Mouse (Mus musculus): ENCODE measurements at regions not wholly inside any gene's neighbourhood (a gene's known extent, or its start where the extent isn't known, plus 50 kb on each side); places are given as distances from the start of the nearest gene placed in this dataset.
A peak's percentile ranks its signal among the peaks of the same experiment; 100 is the strongest.

DNA sequence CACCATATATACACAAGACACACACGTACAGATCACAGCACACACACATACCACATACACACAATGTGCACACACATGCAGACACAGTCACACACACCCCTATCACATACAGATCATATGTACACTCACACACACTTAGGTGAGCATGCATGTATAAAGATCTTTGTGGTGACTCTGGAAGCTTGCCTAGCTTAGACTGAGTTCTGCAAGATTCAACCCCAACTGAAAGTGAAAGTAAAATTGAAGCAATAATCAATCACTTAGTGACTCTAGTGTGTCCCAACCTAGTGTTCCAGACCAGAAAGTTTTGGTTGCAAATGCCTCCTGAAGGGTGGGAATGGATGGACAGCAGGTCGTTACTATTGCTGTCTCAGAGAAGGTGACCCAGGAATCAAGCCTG lies 262.8 kb downstream of the Bcl11a start:
- DNase-seq (ENCODE audit: low spot score), result no peak

DNA sequence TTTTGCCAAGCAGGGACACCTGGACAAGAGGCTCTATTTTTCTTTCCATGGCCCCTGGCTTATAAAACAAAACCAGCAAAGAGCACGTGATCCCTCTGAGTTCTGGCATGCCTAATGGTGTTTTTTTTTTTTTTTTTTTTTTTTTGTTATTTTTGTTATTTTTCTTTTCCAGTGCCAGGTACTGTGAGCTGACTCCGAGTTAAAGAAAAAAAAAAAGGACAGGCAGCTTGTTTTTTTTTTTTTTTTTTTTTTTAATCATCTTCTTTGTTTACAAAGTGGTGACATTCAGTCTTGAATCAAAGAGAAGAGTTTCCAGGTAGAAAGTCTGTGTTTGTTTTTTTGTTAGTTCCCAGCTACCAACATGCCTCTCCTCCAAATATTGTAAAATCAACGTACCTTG lies 263.8 kb downstream of the Bcl11a start:
- DNase-seq (ENCODE audit: low spot score), result no peak

DNA sequence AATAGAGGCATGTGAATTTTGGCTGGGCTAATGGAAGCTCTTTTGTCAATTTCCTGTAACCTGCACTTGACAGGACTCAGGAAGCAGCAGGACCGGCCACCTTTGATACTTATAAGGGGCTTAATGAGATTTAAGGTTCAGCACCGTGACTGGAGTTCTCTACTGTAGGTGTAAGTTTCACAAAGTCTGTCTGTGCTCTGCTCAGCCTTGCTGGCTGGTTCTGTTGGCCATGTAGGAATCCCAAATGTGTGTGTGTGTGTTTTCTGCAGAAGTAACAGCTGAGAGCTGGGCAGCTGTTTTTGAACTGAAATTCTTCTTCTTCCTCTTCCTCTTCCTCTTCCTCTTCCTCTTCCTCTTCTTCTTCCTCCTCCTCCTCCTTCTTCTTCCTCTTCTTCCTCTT lies 264.3 kb downstream of the Bcl11a start:
- DNase-seq (ENCODE audit: low spot score), result no peak

DNA sequence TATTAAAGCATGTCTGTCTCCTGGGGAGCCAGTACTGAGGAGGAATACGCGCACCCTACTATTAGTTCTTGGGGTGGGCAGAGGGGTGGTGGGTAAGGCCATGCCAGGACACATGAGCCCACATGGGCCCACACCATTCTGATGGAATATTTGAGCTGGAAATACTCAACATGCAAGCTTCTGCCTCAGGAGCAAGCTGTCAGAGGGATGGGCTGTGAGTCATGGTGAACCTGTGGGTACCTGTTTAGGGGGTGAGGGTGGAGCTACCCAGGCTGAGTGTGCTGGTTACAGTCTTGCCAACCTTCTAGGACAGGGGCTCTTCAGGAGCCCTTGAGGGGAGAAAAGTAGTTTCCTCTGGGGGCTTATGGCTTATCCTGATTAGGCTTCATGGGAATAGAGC lies 264.9 kb downstream of the Bcl11a start:
- DNase-seq (ENCODE audit: low spot score), result no peak

DNA sequence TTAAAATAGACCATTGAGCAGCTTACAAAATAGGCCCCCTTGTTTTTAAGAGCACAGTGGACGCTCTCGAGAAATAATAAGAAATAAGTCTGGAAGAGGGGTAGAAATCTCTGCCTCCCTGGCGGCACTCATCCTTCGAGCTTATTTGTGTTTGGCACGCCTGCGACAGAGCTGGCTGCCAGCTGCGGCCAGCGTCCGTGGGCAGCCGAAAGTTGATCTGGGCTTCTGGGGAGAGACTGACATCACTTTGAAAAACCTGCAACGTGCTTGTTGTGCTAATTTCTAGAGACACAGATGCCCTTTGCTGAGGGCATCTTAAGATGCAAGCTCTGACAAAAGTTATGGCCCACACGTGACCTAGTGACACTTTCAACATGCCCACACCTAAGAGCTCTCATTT lies 269.4 kb downstream of the Bcl11a start:
- DNase-seq (ENCODE audit: low spot score), result no peak

DNA sequence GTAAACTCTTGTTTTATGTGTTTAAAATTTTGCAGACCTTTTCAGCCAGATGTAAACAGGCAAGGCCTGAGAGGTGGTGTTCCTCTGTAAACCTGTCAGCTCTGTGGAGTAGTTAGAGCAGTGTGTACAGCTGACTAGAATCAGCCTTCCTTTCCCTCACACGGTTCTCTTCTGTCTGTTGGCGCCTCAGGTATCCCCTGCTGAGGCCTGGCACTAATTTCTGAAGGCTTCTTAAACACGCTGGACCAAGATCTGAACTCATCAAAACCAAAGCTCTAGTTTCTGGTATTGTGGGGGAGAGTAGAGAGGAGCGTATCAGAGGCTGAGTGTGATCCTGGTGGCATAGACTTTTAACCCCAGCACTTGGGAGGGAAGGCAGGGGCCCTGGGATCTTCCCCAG lies 270.9 kb downstream of the Bcl11a start:
- no peak for DNase-seq (ENCODE audit: low spot score)

DNA sequence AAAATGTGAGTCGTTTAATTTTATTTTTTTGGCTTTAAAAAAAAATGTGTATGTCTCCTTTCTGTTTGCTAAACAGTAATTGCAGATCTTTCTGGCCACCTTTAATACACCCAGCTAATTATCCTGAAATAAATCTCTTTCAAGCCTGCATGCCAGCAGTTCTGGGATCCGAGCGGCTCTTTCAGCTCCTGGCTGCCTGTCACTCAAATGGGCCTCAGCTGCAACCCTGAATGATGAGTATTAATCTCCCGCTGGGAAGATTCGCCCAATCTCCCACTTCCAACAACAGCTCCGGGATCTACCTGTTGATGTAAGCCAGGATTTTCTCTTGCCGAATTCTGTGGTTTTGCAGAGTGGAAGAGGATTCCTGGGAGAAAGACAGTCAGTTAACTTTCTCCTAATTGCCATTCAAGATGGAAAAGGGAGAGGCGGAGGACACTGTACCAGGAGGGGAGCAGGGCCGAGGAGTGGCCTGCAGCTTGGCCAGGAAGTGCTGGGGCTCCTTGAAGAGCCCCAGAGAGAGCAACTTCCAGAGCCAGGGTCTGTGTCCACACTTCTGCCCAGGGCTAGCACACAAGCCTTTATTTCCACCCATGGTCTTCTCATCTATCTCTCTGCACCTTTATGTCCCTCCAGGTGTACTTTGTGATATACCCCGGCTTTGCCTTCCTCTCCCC lies 272.2 kb downstream of the Bcl11a start:
- DNase-seq (ENCODE audit: low spot score), result peak; percentile 34

DNA sequence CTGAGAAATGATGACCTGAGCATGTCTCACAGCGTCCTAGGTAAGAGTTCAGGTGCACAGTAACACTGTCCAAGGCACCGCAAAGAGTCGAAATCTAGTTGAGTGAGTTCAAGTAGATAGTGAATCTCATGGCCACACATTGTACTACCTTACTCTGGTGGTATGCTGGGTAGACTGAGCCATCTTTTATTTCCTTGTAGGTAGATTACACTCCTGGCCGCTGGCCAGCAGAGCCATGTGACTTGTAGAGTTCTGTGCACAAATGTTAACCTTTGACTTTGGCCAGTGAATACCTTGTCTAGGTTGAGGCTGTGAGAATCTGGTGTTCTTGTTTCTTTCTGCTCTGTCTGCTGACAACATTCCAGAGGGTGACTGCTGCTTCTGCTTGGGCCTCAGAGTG lies 273.0 kb downstream of the Bcl11a start:
- no peak for DNase-seq (ENCODE audit: low spot score)

DNA sequence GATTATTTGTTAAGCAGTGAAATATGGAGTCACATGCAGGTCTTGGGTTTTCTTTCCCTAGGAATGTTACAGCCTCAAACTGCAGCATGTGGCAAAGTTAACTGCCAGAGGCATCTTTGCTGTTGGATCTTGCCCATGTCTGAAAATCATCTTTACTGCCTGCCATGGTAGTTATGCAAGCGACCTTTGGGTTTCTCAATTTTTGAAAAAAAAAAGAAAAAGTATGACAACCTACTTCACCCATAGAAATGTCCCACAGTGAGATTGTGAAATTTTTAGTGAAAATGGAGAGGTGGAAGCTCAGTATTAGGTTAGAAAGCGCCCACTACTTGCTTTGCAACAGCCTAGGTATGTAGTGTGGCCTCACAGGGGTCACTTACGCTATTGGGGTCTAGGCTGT lies 274.2 kb downstream of the Bcl11a start:
- DNase-seq (ENCODE audit: low spot score), result no peak

DNA sequence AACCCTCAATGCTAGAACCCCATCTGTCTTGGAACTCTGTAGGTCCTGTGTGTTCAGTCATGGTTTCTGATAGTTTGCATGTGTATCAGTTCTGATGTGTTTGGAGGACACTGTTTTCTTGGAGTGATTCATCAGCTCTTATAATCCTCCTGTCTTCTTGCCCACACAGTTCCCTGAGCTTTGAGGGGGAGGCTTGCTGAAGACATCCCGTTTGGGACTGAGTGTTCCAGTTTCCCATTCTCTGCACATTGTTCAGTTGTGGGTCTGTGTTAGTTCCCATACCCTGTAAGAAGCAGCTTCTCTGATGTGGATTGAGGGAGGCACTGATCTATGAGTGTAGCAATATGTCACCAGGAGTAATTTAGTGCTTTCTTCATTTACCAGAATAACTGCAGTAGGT lies 275.2 kb downstream of the Bcl11a start:
- DNase-seq (ENCODE audit: low spot score), result no peak

DNA sequence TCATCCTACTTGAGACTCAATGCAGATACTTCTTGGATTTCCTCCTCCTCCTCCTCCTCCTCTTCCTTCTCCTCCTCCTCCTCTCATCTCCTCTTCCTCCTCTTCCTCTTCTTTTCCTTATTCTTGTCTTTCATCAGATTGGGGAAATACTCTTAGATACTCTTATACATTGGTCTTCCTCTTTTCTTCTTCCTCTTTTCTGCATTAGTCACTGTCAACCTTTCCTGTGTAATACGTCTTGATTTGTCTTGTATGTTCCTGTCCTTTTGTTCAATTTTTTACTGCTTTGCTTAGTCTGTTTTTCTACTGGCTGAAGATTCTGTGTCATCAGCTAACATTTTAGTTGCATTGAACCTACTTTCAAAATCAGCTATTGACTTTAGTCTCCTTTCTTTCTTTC lies 279.5 kb downstream of the Bcl11a start:
- no peak for DNase-seq (ENCODE audit: low spot score)

DNA sequence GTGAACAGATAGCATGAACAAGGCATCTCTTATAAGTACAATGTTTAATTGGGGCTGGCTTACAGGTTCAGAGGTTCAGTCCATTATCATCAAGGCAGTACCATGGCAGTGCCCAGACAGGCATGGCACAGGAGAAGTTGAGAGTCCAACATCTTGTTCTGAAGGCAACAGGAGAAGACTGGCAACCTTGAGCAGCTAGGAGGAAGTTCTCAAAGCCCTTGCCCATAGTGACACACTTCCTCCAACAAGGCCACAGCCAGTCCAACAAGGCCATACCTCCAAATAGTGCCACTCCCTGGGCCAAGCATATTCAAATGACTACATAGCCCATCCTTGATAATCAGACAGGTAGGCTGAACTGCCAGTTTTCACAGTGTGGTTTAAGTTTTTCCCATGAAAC lies 281.2 kb downstream of the Bcl11a start:
- DNase-seq (ENCODE audit: low spot score), result no peak

DNA sequence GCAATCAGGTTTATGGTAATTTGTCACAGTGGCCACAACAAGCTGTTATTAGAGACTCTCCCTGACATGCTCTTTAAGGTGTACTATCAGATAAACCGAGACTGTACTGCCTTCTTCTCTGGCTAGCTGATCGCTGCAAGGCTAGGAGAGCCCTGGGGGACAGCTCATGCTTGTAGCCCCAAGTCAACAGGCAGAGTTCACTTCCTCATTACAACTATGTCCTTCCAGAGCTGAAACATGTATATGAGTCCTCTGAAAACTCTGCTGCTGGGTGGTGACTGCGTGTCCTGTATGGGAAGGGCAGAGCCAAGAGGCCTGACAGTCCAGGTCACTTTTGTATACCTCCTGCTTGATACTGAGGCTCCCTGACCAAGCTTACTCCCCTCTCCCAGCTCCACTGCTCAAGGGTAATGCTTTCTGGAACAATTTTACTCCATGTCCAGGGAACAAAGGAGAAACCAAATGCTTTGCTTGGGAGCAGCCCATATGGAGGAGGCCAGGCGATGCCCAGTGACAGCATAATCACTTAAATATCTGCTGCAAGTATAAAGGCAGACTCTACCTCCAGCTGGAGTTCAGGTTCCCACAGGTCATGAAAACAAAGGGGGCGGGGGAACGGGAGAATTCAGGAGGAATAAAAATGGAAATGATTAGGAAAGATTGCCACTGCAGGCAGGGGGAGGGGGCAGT lies 284.3 kb downstream of the Bcl11a start:
- peak; percentile 72 for DNase-seq (ENCODE audit: low spot score)

DNA sequence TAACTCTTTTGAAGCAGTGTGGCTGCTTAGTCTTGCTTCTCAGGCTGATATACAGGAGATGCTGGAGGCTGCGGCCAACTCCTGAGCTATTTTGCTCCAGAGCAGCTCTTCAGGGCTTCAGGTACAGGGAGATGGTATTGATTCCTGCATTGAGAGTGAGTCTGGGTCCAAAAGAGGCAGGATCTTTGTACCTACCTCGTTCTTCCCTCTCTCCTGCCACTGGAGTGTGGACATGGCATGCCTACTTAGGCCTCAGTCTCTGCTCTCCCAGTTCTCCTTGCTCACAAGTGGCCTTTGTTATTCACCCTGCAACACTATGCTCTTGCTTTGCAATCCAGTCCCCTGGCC lies 284.8 kb downstream of the Bcl11a start:
- DNase-seq (ENCODE audit: low spot score), result no peak

DNA sequence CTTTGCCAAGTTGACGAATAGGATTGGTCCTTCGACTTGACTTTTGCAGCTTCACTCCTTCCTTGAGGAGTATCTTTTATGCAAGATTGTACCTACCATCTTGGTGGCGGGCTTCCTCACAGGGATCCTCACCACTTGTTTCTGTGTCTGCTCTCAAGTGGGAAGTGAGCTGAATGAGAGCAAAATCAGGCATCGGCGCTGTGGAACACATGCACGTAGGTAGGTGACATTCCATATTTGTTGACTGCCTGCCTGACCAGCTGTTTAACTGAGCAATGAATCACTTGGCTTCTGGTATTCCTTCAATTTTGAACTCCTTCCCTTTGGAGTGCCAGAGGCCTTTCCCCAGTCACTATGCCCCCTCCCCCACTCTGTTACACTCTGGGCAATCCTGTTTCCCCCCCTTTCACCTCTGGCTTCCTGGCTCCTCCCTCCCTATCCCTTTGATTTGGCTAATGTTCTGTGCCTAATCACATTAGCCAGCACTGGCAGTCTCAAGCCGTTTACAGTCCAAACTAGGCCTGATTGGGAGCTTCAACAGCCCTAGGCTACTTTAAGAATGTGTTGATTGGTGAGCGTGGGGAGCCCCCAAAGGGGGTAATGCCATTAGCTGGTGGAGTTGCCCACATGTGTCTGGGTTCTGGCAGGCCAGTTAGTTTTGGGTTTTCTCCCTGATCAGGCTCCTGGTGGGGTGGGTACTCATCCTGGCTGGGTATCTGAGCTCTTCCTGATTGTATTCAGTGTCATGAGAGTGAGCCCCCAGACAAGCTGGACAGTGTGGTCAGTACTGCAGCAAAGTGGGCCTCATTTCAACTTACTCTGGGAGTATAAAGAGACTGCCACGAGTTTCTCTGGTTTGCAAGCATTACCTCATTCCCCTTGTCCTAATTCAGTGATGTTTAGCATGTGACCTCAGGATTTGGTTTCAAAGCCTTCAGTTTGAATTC lies 285.8 kb downstream of the Bcl11a start:
- peak; percentile 78 for DNase-seq (ENCODE audit: low spot score)

DNA sequence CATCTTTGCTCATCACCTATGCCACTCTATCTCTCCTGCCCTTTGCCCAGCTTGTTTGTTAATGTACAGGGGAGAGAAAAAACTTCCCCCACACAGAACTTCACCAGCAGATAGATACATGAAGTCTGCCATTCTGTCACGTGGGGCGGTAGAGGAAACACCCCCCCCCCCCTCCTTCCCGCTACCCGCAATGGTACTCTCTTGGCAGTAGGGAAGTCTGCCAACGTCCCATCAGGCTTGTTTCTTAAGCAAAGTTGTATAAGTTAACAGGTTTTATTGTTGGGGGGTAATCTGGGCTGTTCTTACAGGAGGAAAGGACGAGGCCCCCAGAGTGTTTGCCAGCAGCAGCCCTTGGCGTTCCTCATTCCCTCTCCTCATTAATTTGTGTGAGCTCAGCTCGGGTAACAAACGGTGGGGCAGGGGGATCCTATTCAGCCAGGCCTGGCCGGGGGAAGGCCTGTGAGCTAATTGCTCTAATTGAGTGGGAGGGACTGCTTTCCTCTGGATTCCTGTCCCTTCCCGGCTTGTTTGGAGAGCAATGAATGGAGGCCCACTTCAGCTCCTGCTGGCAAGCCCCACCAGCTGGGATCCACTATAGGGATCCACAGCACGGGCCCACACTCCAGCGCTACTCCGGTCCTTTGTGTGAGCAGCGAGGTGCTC lies 292.5 kb downstream of the Bcl11a start:
- DNase-seq (ENCODE audit: low spot score), result peak; percentile 76

DNA sequence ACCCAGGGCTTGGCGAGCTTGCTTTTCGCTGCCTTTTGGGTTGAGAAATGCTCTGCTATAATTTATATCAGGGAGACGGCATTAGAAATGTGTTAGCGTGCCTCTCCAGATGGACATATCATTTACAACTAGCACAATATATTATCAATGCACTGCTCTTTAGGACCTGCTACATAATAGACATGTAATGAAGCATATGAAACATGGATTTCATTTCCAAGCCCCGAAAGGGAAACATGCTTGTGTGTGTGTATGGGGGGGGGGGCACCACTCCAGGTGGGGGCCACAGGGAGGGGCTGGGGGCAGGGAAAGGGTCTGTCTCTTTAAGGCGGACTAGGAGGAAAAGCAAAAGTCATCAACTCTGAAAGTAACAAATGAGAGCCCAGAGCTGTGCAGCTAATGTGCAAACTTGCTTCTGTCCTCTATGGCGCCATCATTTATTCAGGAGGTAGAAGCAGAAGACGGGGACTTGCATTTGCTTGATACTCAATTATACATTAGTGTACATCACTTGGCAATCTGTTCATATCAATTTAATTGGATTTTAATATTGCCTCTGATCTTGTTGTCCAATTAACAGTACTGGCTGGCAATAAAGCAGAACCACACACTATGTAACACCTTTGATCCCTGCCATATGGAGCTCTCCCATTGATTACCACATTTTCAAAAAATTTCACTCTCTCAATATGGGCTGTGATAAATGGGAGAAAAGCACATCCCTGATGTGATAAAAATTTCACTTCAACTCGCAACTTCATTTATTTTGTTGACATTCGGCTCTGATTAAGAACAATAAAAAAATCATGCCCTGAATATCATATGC lies 293.2 kb downstream of the Bcl11a start:
- DNase-seq (ENCODE audit: low spot score), result no peak

DNA sequence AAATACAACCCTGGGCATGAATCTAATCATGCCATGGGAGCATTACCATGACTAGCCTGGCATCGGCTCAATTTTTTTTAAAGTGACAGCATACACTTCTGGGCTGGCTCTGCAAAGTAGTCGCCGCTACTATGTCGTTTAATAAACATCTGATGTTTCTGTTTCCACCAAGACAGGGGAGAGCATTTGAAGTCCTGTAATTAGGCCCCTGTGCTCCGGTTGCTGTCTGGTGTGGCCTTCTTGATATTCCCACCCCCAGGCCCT lies 293.8 kb downstream of the Bcl11a start:
- DNase-seq (ENCODE audit: low spot score), result no peak

DNA sequence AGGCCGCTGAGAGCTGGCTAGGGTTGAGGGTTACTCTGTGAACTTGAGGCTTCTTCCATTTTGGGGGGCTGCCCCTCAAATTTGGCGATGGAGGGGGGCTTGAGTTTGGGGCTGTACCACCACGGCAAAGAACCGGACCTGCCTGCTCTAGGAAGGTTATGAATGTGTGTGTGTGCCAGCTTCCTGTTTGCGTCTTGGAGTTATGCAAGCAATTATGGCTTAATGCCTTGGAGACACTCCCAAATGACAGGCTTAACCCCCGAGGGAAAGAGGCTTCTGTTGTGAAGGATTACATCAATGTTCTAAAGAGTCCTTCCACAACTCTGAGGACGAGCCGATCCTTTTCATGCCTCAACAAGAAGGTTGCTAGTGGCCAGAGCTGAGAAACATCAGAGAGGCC lies 294.1 kb downstream of the Bcl11a start:
- DNase-seq (ENCODE audit: low spot score), result no peak

DNA sequence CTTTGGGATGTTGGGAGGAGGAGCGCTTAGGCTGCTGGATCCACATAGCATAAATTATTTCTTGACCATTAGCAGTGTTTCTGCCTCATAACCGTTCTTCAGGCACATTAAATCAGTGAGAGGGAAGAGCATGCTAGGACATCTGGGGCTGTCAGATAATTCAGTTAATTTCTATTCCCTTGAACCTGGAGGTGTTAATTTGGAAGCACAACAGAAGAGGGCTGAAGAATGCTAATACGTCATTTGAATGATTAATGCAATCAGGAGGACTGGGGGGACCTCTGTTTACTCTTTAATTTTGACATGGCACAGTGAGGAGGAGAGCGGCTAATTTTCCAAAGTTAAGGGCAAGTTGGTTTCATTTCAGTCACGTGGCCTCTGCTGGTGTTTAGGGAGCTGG lies 294.8 kb downstream of the Bcl11a start:
- no peak for DNase-seq (ENCODE audit: low spot score)

DNA sequence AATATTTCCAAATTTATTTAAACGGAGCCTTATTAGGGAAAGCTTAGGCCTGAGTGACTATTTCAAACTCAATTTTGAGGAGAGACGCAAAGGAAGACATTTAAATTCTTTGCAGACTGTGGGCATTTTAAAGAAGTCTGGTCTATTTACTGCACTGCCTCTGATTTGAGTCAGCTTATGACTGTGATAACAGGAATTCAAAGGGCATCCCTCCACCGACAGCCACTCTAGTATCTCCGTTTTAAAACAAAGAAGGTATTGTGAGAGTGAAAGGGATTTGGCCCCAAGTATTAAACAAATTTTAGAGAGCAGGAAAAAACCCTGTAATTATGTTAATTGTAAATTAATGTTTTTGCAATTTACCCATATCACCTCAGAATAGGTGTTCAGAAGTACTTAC lies 295.4 kb downstream of the Bcl11a start:
- no peak for DNase-seq (ENCODE audit: low spot score)

DNA sequence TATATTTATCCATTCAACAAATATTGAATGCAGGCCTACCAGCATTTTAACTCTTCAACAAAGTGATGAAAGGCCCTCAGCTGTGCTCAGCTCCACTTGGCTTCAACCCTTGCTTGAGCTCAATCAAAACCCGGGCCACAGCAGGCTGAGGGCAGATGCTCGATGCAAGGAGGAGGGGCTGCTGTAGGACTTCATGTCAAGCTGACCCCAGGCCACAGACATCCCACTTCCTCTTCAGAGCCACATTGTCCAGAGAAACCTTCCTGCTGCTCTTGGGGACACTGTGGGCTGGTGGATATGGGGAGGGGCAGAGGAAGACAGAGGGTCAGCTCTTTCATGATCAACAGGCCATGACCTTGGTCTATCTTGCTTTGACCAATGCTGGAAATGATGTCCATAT lies 299.7 kb downstream of the Bcl11a start:
- no peak for DNase-seq (ENCODE audit: low spot score)
